Mouse (Mus musculus) MEL (cell line): ENCODE data around the gene Sec11a.
A peak's percentile ranks its signal among the peaks of the same experiment; 100 is the strongest.

ENCODE experiments used
- BHLHE40 ChIP-seq: IDR thresholded peaks from 2 replicates; pipeline ENCODE4 v1.6.1; 2012; ENCODE audit warnings: low read depth, mild to moderate bottlenecking, inconsistent platforms, low read length, improper control_type of control experiment, borderline replicate concordance
- CTCF ChIP-seq, 3 experiments: IDR thresholded peaks in 2 of 3; conservative IDR thresholded peaks in 1 of 3; 2 replicates each; pipeline ENCODE4 v1.5.1; 2011 to 2012; ENCODE audit warnings: low read length in 3 of 3, low read depth in 2 of 3, mild to moderate bottlenecking in 2 of 3, improper control_type of control experiment in 1 of 3, inconsistent platforms in 1 of 3, mixed read lengths in 1 of 3, moderate library complexity in 1 of 3; ENCODE audit not compliant: control insufficient read depth in 1 of 3, insufficient read depth in 1 of 3, poor library complexity in 1 of 3, severe bottlenecking in 1 of 3
- EP300 ChIP-seq, 2 experiments: IDR thresholded peaks; 2 replicates each; pipeline ENCODE4 v1.6.1; 2011; ENCODE audit warnings: improper control_type of control experiment in 2 of 2, low read length in 2 of 2, low read depth in 1 of 2, mild to moderate bottlenecking in 1 of 2
- GABPA ChIP-seq: IDR thresholded peaks from 2 replicates; pipeline ENCODE4 v1.6.1; 2012; ENCODE audit warnings: low read depth, mild to moderate bottlenecking, inconsistent platforms, low read length, improper control_type of control experiment, moderate library complexity
- POLR2A ChIP-seq, 2 experiments: IDR thresholded peaks; 2 replicates each; pipeline ENCODE4 v1.6.1; 2011 to 2012; ENCODE audit warnings: low read length in 2 of 2, mild to moderate bottlenecking in 2 of 2, control low read depth in 1 of 2, improper control_type of control experiment in 1 of 2, low read depth in 1 of 2, moderate library complexity in 1 of 2; ENCODE audit not compliant: control insufficient read depth in 1 of 2, insufficient read depth in 1 of 2, poor library complexity in 1 of 2
- POLR2AphosphoS2 ChIP-seq: IDR thresholded peaks from 2 replicates; pipeline ENCODE4 v1.6.1; 2011; ENCODE audit warnings: low read length, improper control_type of control experiment
- SMC3 ChIP-seq: IDR thresholded peaks from 2 replicates; pipeline ENCODE4 v1.6.1; 2011; ENCODE audit warnings: low read depth, low read length, improper control_type of control experiment
- ZC3H11A ChIP-seq: IDR thresholded peaks from 2 replicates; pipeline ENCODE4 v1.6.1; 2012; ENCODE audit warnings: low read depth, mild to moderate bottlenecking, inconsistent platforms, low read length, improper control_type of control experiment

GRCm38 (mm10) chr7:80987805-80988625 lies 40.4 kb upstream of the Sec11a start:
- TF ChIP-seq BHLHE40 (no peak), CTCF (IDR thresholded peaks at IDR 0.05 in 2 of 3, conservative IDR thresholded peaks at IDR 0.05 in 1 of 3; ENCODE audit: control insufficient read depth in 1 of 3, insufficient read depth in 1 of 3, low read depth in 2 of 3, low read length in 3 of 3, poor library complexity in 1 of 3, severe bottlenecking in 1 of 3) (no peak), POLR2AphosphoS2 (0 out of 2 replicates have a peak, but pooled peaks have one; percentile 22), ZC3H11A (no peak), EP300 (IDR thresholded peaks at IDR 0.05; ENCODE audit: low read depth in 1 of 2, low read length in 2 of 2) (peak; percentile 71), SMC3 (no peak), GABPA (no peak), POLR2A (IDR thresholded peaks at IDR 0.05; ENCODE audit: control insufficient read depth in 1 of 2, insufficient read depth in 1 of 2, low read depth in 1 of 2, low read length in 2 of 2, poor library complexity in 1 of 2) (no peak)
